ENCODE assay signal across 29 mouse cellular contexts in the genomic region with DNA sequence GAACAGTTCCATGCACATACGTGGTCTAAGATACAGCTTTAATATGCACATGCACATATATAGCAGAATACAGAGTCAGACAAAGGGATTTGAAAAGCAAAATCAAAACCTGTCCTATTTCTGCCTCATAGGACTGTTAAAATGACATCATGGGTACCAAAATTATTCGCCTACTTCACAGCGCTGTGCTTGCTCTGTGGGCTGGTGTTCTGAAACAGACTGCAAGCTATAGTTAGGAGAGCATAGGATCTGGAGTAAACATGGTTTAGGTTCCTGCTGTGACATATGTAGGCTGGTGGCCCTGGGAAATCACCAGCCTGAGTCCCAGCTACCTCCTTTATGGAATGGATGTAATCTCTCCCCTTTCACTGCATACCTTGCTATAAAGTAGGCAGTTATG.
DNase-seq lines count a peak whose midpoint lies in the region; ATAC-seq and TF ChIP-seq lines count a peak whose summit lies in the region.
"Had no signal": no experiment of that assay in that cellular context is flagged by ENCODE, and none has a peak within 500 bp of the region (broad histone marks: within the 10 kb centered on the region; RNA-seq: fewer than 3 reads in every experiment).

No protein-coding gene starts in this region.

- H3K27ac ChIP-seq in layer of hippocampus, adult 2 months, result peak overlapping the region; percentile 58
- H3K27ac ChIP-seq in midbrain, embryonic 14.5 days (replicated peaks; ENCODE audit: low read depth, low read length), result peak overlapping the region; percentile 74; the same call in 1 of the 2 replicates
- H3K27ac ChIP-seq in midbrain, embryonic 11.5 days (ENCODE audit: low read depth, low read length), result no peak overlapping the region
- no peak overlapping the region for H3K27ac ChIP-seq in cortical plate, adult 2 months (ENCODE audit: insufficient read depth, low read length)
- H3K27ac ChIP-seq in embryonic facial prominence, embryonic 10.5 days (replicated peaks), result no peak overlapping the region
- H3K27ac ChIP-seq in neural tube, embryonic 15.5 days (replicated peaks), result no peak overlapping the region
- H3K27ac ChIP-seq: embryonic facial prominence, embryonic 12.5 days; embryonic facial prominence, embryonic 15.5 days; heart, adult 2 months; heart, embryonic 10.5 days; heart, embryonic 13.5 days; hindbrain, embryonic 14.5 days; hindbrain, postnatal 0 days had no signal

- no peak overlapping the region for H3K4me3 ChIP-seq in layer of hippocampus, adult 2 months
- no peak overlapping the region for H3K4me3 ChIP-seq in midbrain, embryonic 14.5 days (replicated peaks; ENCODE audit: low read depth, low read length)
- no peak overlapping the region for H3K4me3 ChIP-seq in midbrain, embryonic 11.5 days (ENCODE audit: low read depth, low read length)
- H3K4me3 ChIP-seq in cortical plate, adult 2 months (ENCODE audit: insufficient read depth, low read length), result no peak overlapping the region
- no peak overlapping the region for H3K4me3 ChIP-seq in embryonic facial prominence, embryonic 10.5 days
- no peak overlapping the region for H3K4me3 ChIP-seq in neural tube, embryonic 15.5 days (replicated peaks)
- H3K4me3 ChIP-seq: embryonic facial prominence, embryonic 12.5 days; embryonic facial prominence, embryonic 15.5 days; heart, adult 2 months; heart, embryonic 10.5 days; heart, embryonic 13.5 days had no signal

- 96% methylated on average over 3 of the region's 3 CpGs for WGBS in midbrain, embryonic 14.5 days
- 96% methylated on average over 3 of the region's 3 CpGs for WGBS in midbrain, embryonic 11.5 days
- WGBS in embryonic facial prominence, embryonic 10.5 days, result 94% methylated on average over 3 of the region's 3 CpGs
- 93% methylated on average over 3 of the region's 3 CpGs for WGBS in neural tube, embryonic 15.5 days

- no peak for ATAC-seq in midbrain, embryonic 14.5 days (ENCODE audit: low FRiP score, low TSS enrichment)
- ATAC-seq in midbrain, embryonic 11.5 days (ENCODE audit: low FRiP score), result no peak
- no peak for ATAC-seq in neural tube, embryonic 15.5 days (ENCODE audit: low FRiP score)
- ATAC-seq: forebrain, embryonic 14.5 days; forebrain, postnatal 0 days; hindbrain, postnatal 0 days; Patski had no signal

- no peak overlapping the region for H3K9ac ChIP-seq in midbrain, embryonic 14.5 days (replicated peaks; ENCODE audit: low read length)
- H3K9ac ChIP-seq in midbrain, embryonic 11.5 days (ENCODE audit: low read length), result no peak overlapping the region
- no peak overlapping the region for H3K9ac ChIP-seq in neural tube, embryonic 15.5 days (replicated peaks)
- H3K9ac ChIP-seq: embryonic facial prominence, embryonic 12.5 days; embryonic facial prominence, embryonic 15.5 days; forebrain, postnatal 0 days; heart, embryonic 13.5 days; hindbrain, embryonic 14.5 days had no signal

- H3K4me1 ChIP-seq in midbrain, embryonic 14.5 days (ENCODE audit: control insufficient read depth, insufficient read depth, low read length), result peaks cover 22% of the 10 kb centered on the region
- no peaks in the 10 kb centered on the region; the same call in 1 of the 2 replicates for H3K4me1 ChIP-seq in midbrain, embryonic 11.5 days (ENCODE audit: control insufficient read depth, insufficient read depth, low read length)
- peaks cover 33% of the 10 kb centered on the region for H3K4me1 ChIP-seq in cortical plate, adult 2 months (ENCODE audit: control insufficient read depth, insufficient read depth, low read length)
- H3K4me1 ChIP-seq in embryonic facial prominence, embryonic 10.5 days, result peaks cover 9% of the 10 kb centered on the region
- peaks cover 4% of the 10 kb centered on the region for H3K4me1 ChIP-seq in neural tube, embryonic 15.5 days
- H3K4me1 ChIP-seq: embryonic facial prominence, embryonic 12.5 days; embryonic facial prominence, embryonic 15.5 days had no signal

- H3K27me3 ChIP-seq in midbrain, embryonic 14.5 days (ENCODE audit: control insufficient read depth, insufficient read depth, low read length), result no peaks in the 10 kb centered on the region
- no peaks in the 10 kb centered on the region for H3K27me3 ChIP-seq in midbrain, embryonic 11.5 days (ENCODE audit: control insufficient read depth, insufficient read depth, low read length)
- H3K27me3 ChIP-seq in embryonic facial prominence, embryonic 10.5 days (replicated peaks; ENCODE audit: low read depth, poor library complexity, severe bottlenecking), result no peaks in the 10 kb centered on the region
- no peaks in the 10 kb centered on the region; the same call in 1 of the 2 replicates for H3K27me3 ChIP-seq in neural tube, embryonic 15.5 days (replicated peaks)
- H3K27me3 ChIP-seq: embryonic facial prominence, embryonic 12.5 days; embryonic facial prominence, embryonic 15.5 days; heart, embryonic 13.5 days; Patski had no signal

- no peak for TF ChIP-seq CTCF in layer of hippocampus, adult 2 months (conservative IDR thresholded peaks at IDR 0.05)
- no peak for TF ChIP-seq CTCF in cortical plate, adult 2 months (IDR thresholded peaks at IDR 0.05; ENCODE audit: extremely low read depth, insufficient read depth, low read length)

- peaks cover 16% of the 10 kb centered on the region; the same call in 1 of the 2 replicates for H3K36me3 ChIP-seq in midbrain, embryonic 14.5 days (ENCODE audit: control insufficient read depth, insufficient read depth, low read length)
- no peaks in the 10 kb centered on the region for H3K36me3 ChIP-seq in midbrain, embryonic 11.5 days (ENCODE audit: control insufficient read depth, insufficient read depth, low read length)
- H3K36me3 ChIP-seq in embryonic facial prominence, embryonic 10.5 days (replicated peaks), result peaks cover 61% of the 10 kb centered on the region
- peaks cover 5% of the 10 kb centered on the region; the same call in 1 of the 2 replicates for H3K36me3 ChIP-seq in neural tube, embryonic 15.5 days
- H3K36me3 ChIP-seq: G1E had no signal

- TF ChIP-seq POLR2A in cortical plate, adult 2 months (IDR thresholded peaks at IDR 0.05; ENCODE audit: extremely low read depth, insufficient read depth, low read length), result 0 out of 2 replicates have a peak, but pooled peaks have one; percentile 40

- 0 out of 2 replicates have a peak, but pooled peaks cover 3% of the 10 kb centered on the region for H3K9me3 ChIP-seq in midbrain, embryonic 14.5 days (ENCODE audit: control insufficient read depth, low read length)
- H3K9me3 ChIP-seq in midbrain, embryonic 11.5 days (ENCODE audit: control insufficient read depth, low read length), result no peaks in the 10 kb centered on the region
- H3K9me3 ChIP-seq in embryonic facial prominence, embryonic 10.5 days, result no peaks in the 10 kb centered on the region
- no peaks in the 10 kb centered on the region for H3K9me3 ChIP-seq in neural tube, embryonic 15.5 days (replicated peaks)
- H3K9me3 ChIP-seq: embryonic facial prominence, embryonic 12.5 days; embryonic facial prominence, embryonic 15.5 days; G1E; heart, embryonic 10.5 days; heart, embryonic 13.5 days had no signal

- no peak overlapping the region for H3K4me2 ChIP-seq in midbrain, embryonic 14.5 days (ENCODE audit: low read length)
- H3K4me2 ChIP-seq in midbrain, embryonic 11.5 days, result no peak overlapping the region
- H3K4me2 ChIP-seq in neural tube, embryonic 15.5 days, result no peak overlapping the region
- H3K4me2 ChIP-seq: embryonic facial prominence, embryonic 12.5 days; embryonic facial prominence, embryonic 15.5 days; heart, embryonic 13.5 days; hindbrain, embryonic 14.5 days had no signal

- DNase-seq in layer of hippocampus, adult 2 months (ENCODE audit: low spot score in 2 of 2), result no peak
- no peak for DNase-seq in layer of hippocampus, adult 18-20 months (ENCODE audit: low spot score in 2 of 2)
- DNase-seq in midbrain, embryonic 14.5 days, result no peak
- DNase-seq in midbrain, embryonic 11.5 days (ENCODE audit: low spot score, missing footprints), result no peak
- no peak for DNase-seq in embryonic facial prominence, embryonic 10.5 days (ENCODE audit: low spot score)
- DNase-seq: adrenal gland, postnatal 10 days; adrenal gland, postnatal 36 days; B cell, adult 2 months; cerebellum, adult 11 months; cerebellum, adult 8-10 months; cerebellum, postnatal 10 days; cerebellum, postnatal 36 days; forebrain, postnatal 0 days; gastrocnemius, postnatal 10 days; gastrocnemius, postnatal 36 days; heart, adult 2 months; heart, postnatal 14 days; heart, postnatal 4 days had no signal

Comparison
In these comparisons a context has a peak if more than half of its experiments do, and no peak if none do; other contexts are left out.
1. H3K27ac ChIP-seq: peak in layer of hippocampus, adult 2 months (single experiment) and midbrain, embryonic 14.5 days (single experiment); none in midbrain, embryonic 11.5 days (single experiment), cortical plate, adult 2 months (single experiment), embryonic facial prominence, embryonic 10.5 days (single experiment) and neural tube, embryonic 15.5 days (single experiment).